Mouse (Mus musculus) cerebellum, adult 2 months (tissue): ENCODE measurements around the gene Ctr9.

ENCODE experiments used
- CTCF ChIP-seq: fragments of 200-500 bp; IDR thresholded peaks from 2 replicates; pipeline ENCODE4 v1.5.1; 2011; ENCODE audit warnings: low read depth, mild to moderate bottlenecking, control low read depth, low read length, moderate library complexity, borderline replicate concordance; ENCODE audit not compliant: insufficient read depth
- POLR2A ChIP-seq: fragments of 200-500 bp; IDR thresholded peaks from 2 replicates; pipeline ENCODE4 v1.6.1; 2011; ENCODE audit warnings: low read length, control low read depth, borderline replicate concordance; ENCODE audit not compliant: insufficient read depth

- TF ChIP-seq POLR2A (no peak), CTCF (no peak)
Measured at GRCm38 (mm10) chr7:111078271-111078670, 49.5 kb downstream of the Ctr9 start.
